Mouse (Mus musculus): ENCODE measurements around the gene Antxr2. TPM values are rescaled to one million over a fixed set of nuclear protein-coding genes. Genes with fewer than 3 reads are reported as not detected.

The Antxr2 gene
- total and polyA plus RNA-seq, 2 experiments from 2014 or later: 2.7 to 9.2 TPM

GRCm38 (mm10) chr5:97834770-97835169 is 196.1 kb downstream of the Antxr2 start:
- no peaks in the 10 kb centered on the region for H3K9me3 ChIP-seq (ENCODE audit: low read length)
- no peak overlapping the region for H3K4me3 ChIP-seq (ENCODE audit: low read length)
- WGBS: 65% methylated on average over 1 of the region's 1 CpGs
- ATAC-seq (no peak), DNase-seq (ENCODE audit: low spot score) (no peak)
- H3K27ac ChIP-seq: no peak overlapping the region
- H3K36me3 ChIP-seq (ENCODE audit: insufficient read depth, low read length): no peaks in the 10 kb centered on the region
- H3K4me2 ChIP-seq (ENCODE audit: low read depth, low read length): no peak overlapping the region
- no peak overlapping the region for H3K9ac ChIP-seq (replicated peaks; ENCODE audit: low read length)
- no peaks in the 10 kb centered on the region for H3K27me3 ChIP-seq (ENCODE audit: insufficient read depth, low read length)
- no peaks in the 10 kb centered on the region for H3K4me1 ChIP-seq (ENCODE audit: insufficient read depth, low read length)
- no peak for TF ChIP-seq CTCF (IDR thresholded peaks at IDR 0.05; ENCODE audit: low read depth)

Other genes starting within 250 kb of the Antxr2 start
- gene Prdm8, start 136.2 kb upstream of the Antxr2 start, total RNA-seq (2014; rRNA removed): 38.0 and 38.6 TPM in 2 replicates
- 2.7 and 3.1 TPM in 2 replicates for gene Prdm8, start 136.2 kb upstream of the Antxr2 start, polyA plus RNA-seq (2015; fragmentation: Nextera tagmentation; extraction: Ambion mirVana)
- gene Fgf5, start 223.1 kb upstream of the Antxr2 start, total RNA-seq (2014; rRNA removed): 3.5 and 5.1 TPM in 2 replicates
- 6.4 and 6.8 TPM in 2 replicates for gene Fgf5, start 223.1 kb upstream of the Antxr2 start, polyA plus RNA-seq (2015; fragmentation: Nextera tagmentation; extraction: Ambion mirVana)